Mouse (Mus musculus) heart, embryonic 11.5 days (tissue): ENCODE results near the gene Vps37d. TPM values are rescaled to one million over a fixed set of nuclear protein-coding genes. Genes with fewer than 3 reads are reported as not detected.

Source experiments
- ATAC-seq: fragments of 200-750 bp; cut with Nextera tagmentation; replicated peaks from 2 replicates; pipeline ENCODE4 v1.8.0; 2017; ENCODE audit warnings: moderate library complexity; ENCODE audit not compliant: insufficient number of reproducible peaks, low FRiP score, low TSS enrichment
- H3K27ac ChIP-seq: fragments of 300-500 bp; sonication (generic); 2 replicates; pipeline ENCODE4 v1.5.1; 2014; ENCODE audit warnings: mild to moderate bottlenecking, low read depth, low read length
- H3K27me3 ChIP-seq: fragments of 300-500 bp; sonication (generic); 2 replicates; pipeline ENCODE4 v1.6.1; 2014; ENCODE audit warnings: mild to moderate bottlenecking, low read length, mixed read lengths; ENCODE audit not compliant: control insufficient read depth, insufficient read depth
- H3K36me3 ChIP-seq: fragments of 300-500 bp; sonication (generic); 2 replicates; pipeline ENCODE4 v1.6.1; 2014; ENCODE audit warnings: mild to moderate bottlenecking, low read length, moderate library complexity, mixed read lengths; ENCODE audit not compliant: control insufficient read depth, insufficient read depth
- H3K4me1 ChIP-seq: fragments of 300-500 bp; sonication (generic); 2 replicates; pipeline ENCODE4 v1.6.1; 2014; ENCODE audit warnings: low read length; ENCODE audit not compliant: control insufficient read depth, insufficient read depth
- H3K4me2 ChIP-seq: fragments of 300-500 bp; sonication (generic); 2 replicates; pipeline ENCODE4 v1.6.1; 2014; ENCODE audit warnings: mild to moderate bottlenecking, moderate library complexity
- H3K4me3 ChIP-seq: fragments of 300-500 bp; sonication (generic); 2 replicates; pipeline ENCODE4 v1.5.1; 2014; ENCODE audit warnings: low read depth, low read length
- H3K9ac ChIP-seq: fragments of 300-500 bp; sonication (generic); 2 replicates; pipeline ENCODE4 v1.6.1; 2014; ENCODE audit warnings: mild to moderate bottlenecking, low read depth, low read length, moderate library complexity
- H3K9me3 ChIP-seq: fragments of 300-500 bp; sonication (generic); replicated peaks from 2 replicates; pipeline ENCODE4 v1.6.1; 2016; ENCODE audit warnings: low read length; ENCODE audit not compliant: control insufficient read depth
- WGBS: fragments of 180-500 bp; shearing (Covaris S2); extraction: QIAGEN DNeasy Blood & Tissue Kit; methylation state at CpG from one replicate; pipeline ENCODE4 v1.1.7; 2014; ENCODE audit not compliant: insufficient replicate concordance; 5-methylcytosine and 5-hydroxymethylcytosine counted together
- polyA plus RNA-seq: library from polyadenylated mRNA; unstranded; fragments of >200 nt; fragmentation: Nextera tagmentation; extraction: Ambion mirVana; gene quantifications from 2 replicates; pipeline ENCODE4 v1.2.1, GENCODE M21; 2014

The Vps37d gene
- polyA plus RNA-seq, 1 experiment from 2014 or later = 2.6 TPM

DNA sequence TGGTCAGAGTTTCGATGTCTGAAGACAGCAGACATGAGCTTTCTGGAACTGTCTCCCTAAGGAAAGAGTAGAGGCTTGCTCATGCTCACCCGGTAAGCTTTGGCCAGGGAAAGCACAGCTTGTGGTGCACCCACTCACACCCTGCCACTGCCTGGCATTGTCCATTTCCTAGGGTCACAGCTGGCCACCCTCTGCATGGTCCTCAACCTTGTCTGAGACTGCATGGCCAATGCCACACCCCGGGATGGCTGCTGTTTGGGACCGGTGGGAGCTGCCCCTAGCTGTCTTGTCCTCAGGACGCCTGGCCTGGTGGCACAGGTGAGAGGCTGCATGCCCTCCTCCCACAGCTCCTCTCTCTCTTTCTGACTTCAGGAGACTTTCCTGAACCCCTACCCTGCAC lies 29.5 kb downstream of the Vps37d start:
- WGBS = 85% methylated on average over 5 of the region's 5 CpGs
- Histone ChIP-seq H3K27me3 (no peaks in the 10 kb centered on the region), H3K36me3 (peaks cover 19% of the 10 kb centered on the region), H3K9me3 (no peaks in the 10 kb centered on the region), H3K4me2 (no peak overlapping the region), H3K27ac (no peak overlapping the region), H3K9ac (no peak overlapping the region), H3K4me3 (no peak overlapping the region), H3K4me1 (no peaks in the 10 kb centered on the region)
- ATAC-seq = no peak

GRCm38 (mm10) chr5:135044575-135044974 lies 33.5 kb downstream of the Vps37d start:
- Histone ChIP-seq H3K36me3 (peaks cover 16% of the 10 kb centered on the region), H3K4me3 (no peak overlapping the region), H3K4me1 (peaks cover 14% of the 10 kb centered on the region), H3K4me2 (no peak overlapping the region), H3K27ac (no peak overlapping the region), H3K9me3 (no peaks in the 10 kb centered on the region), H3K9ac (no peak overlapping the region), H3K27me3 (no peaks in the 10 kb centered on the region)
- 89% methylated on average over 3 of the region's 3 CpGs for WGBS
- no peak for ATAC-seq

- Histone ChIP-seq H3K27ac (no peak overlapping the region), H3K4me3 (no peak overlapping the region), H3K9ac (no peak overlapping the region), H3K9me3 (no peaks in the 10 kb centered on the region), H3K4me1 (peaks cover 15% of the 10 kb centered on the region), H3K4me2 (peak overlapping the region; percentile 30), H3K36me3 (peaks cover 8% of the 10 kb centered on the region), H3K27me3 (no peaks in the 10 kb centered on the region)
- 34% methylated on average over 21 of the region's 21 CpGs for WGBS
- peak; percentile 31; the same call in 1 of the 2 replicates for ATAC-seq
Measured at GRCm38 (mm10) chr5:135042105-135042788, 35.8 kb downstream of the Vps37d start.

- Histone ChIP-seq H3K4me1 (peaks cover 15% of the 10 kb centered on the region), H3K9ac (no peak overlapping the region), H3K4me3 (no peak overlapping the region), H3K27me3 (no peaks in the 10 kb centered on the region), H3K4me2 (no peak overlapping the region), H3K27ac (no peak overlapping the region), H3K36me3 (peaks cover 8% of the 10 kb centered on the region), H3K9me3 (no peaks in the 10 kb centered on the region)
- WGBS = 35% methylated on average over 11 of the region's 11 CpGs
- ATAC-seq = no peak
Measured at GRCm38 (mm10) chr5:135040777-135041176, 37.3 kb downstream of the Vps37d start.

- Histone ChIP-seq H3K36me3 (peaks cover 4% of the 10 kb centered on the region), H3K27ac (no peak overlapping the region), H3K9me3 (no peaks in the 10 kb centered on the region), H3K4me3 (no peak overlapping the region), H3K4me2 (no peak overlapping the region), H3K27me3 (no peaks in the 10 kb centered on the region), H3K4me1 (peaks cover 19% of the 10 kb centered on the region), H3K9ac (no peak overlapping the region)
- ATAC-seq = no peak
- 37% methylated on average over 6 of the region's 6 CpGs for WGBS
Measured at GRCm38 (mm10) chr5:135040059-135040458, 38.0 kb downstream of the Vps37d start.

- Histone ChIP-seq H3K4me2 (no peak overlapping the region), H3K27ac (no peak overlapping the region), H3K4me1 (peaks cover 19% of the 10 kb centered on the region), H3K4me3 (no peak overlapping the region), H3K36me3 (no peaks in the 10 kb centered on the region; the same call in none of the 2 replicates), H3K27me3 (no peaks in the 10 kb centered on the region), H3K9me3 (no peaks in the 10 kb centered on the region), H3K9ac (no peak overlapping the region)
- ATAC-seq = no peak
- WGBS = 77% methylated on average over 9 of the region's 9 CpGs
Measured at GRCm38 (mm10) chr5:135039541-135039940, 38.5 kb downstream of the Vps37d start.

GRCm38 (mm10) chr5:135037946-135038345 lies 40.1 kb downstream of the Vps37d start:
- H3K9ac ChIP-seq = no peak overlapping the region
- H3K4me3 ChIP-seq = no peak overlapping the region
- 78% methylated on average over 3 of the region's 3 CpGs for WGBS
- peaks cover 19% of the 10 kb centered on the region for H3K4me1 ChIP-seq
- H3K27me3 ChIP-seq = no peaks in the 10 kb centered on the region
- ATAC-seq = no peak
- no peak overlapping the region for H3K4me2 ChIP-seq
- no peaks in the 10 kb centered on the region; the same call in none of the 2 replicates for H3K36me3 ChIP-seq
- H3K27ac ChIP-seq = no peak overlapping the region
- no peaks in the 10 kb centered on the region for H3K9me3 ChIP-seq

- Histone ChIP-seq H3K4me3 (no peak overlapping the region), H3K27ac (no peak overlapping the region), H3K9me3 (no peaks in the 10 kb centered on the region), H3K4me2 (no peak overlapping the region), H3K36me3 (no peaks in the 10 kb centered on the region), H3K27me3 (no peaks in the 10 kb centered on the region), H3K9ac (no peak overlapping the region), H3K4me1 (peaks cover 17% of the 10 kb centered on the region)
- no peak for ATAC-seq
- 51% methylated on average over 18 of the region's 18 CpGs for WGBS
Measured at GRCm38 (mm10) chr5:135035608-135036359, 42.3 kb downstream of the Vps37d start.
